Mouse (Mus musculus): ENCODE results near the gene Lrfn3. TPM values are rescaled to one million over a fixed set of nuclear protein-coding genes. Genes with fewer than 3 reads are reported as not detected.

Lrfn3 gene
- polyA plus RNA-seq, 1 experiment from 2014 or later: 7.4 TPM

DNA sequence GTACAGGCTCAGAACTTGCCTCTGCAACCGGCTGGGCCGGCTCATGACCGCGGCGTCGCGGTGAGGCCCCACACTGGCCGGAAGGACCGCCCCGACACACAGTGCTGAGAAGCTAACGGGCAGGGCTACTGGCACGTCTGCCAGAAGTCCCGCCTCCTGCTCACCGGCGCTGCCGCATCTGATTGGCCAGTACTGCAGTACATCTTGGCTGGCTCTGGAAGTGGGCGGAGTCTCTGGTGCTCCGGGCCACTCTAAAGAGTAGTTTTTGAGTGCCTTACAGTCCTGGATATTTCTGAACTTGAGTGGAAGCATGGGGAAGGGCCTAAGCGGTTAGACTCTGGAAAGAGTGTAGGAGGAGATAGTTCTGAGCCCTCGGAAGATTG, 40.3 kb downstream of the Lrfn3 start:
- Histone ChIP-seq H3K36me3 (replicated peaks; ENCODE audit: insufficient read depth, low read length) (no peaks in the 10 kb centered on the region), H3K27ac (ENCODE audit: low read depth) (peak overlapping the region; percentile 93), H3K4me1 (ENCODE audit: insufficient read depth) (peaks cover 21% of the 10 kb centered on the region), H3K27me3 (ENCODE audit: insufficient read depth, low read length) (no peaks in the 10 kb centered on the region), H3K9ac (replicated peaks) (peak overlapping the region; percentile 74), H3K9me3 (ENCODE audit: low read length) (peaks cover 2% of the 10 kb centered on the region; the same call in 1 of the 2 replicates), H3K4me2 (ENCODE audit: low read depth, low read length) (peak overlapping the region; percentile 89), H3K4me3 (ENCODE audit: low read depth, low read length) (peak overlapping the region; percentile 68)
- TF ChIP-seq EP300 (IDR thresholded peaks at IDR 0.05; ENCODE audit: low read depth) (no peak), CTCF (IDR thresholded peaks at IDR 0.05; ENCODE audit: low read depth) (no peak)
- ATAC-seq: peak; percentile 97
- DNase-seq: peak; percentile 96
- WGBS (ENCODE audit: insufficient replicate concordance): under 1% methylated on average over 18 of the region's 20 CpGs

DNA sequence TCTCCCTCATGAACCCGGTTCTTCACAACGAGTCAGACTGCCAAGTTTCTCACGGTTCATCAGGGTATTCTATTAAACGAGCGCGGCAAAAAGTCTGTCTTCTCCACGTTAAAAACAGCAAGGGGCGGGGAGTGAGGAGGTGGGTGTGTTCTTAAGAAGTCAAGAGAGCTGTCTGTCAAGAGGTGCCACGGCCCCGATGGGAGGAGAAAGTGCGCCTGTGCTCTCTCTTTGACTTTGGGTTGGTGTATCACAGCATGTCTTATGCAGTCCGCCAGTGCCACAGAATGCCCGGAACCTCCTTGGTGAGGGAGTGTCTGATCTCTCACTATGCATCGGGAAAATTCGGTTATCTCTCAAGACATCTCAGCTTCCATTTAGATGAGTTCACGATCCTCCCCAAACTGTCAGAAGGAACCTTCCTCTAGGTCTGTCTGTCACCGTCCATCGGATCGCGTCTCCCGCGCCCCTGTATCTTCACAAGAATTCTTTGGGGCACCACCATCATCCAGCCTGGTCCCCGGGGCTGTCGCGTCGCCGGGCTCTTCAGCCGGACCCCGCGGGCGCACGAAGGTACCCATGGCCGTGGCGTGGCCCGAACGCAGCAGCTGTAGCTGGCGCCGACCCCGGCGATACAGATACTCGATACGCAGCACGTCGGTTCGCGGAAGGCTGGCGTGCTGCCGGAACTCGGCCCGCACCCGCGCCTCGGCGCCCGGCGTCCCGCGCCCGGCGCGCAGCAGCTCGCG, 40.9 kb downstream of the Lrfn3 start, which contains the start of gene E130208F15Rik:
Gene E130208F15Rik (plus strand): TSS at position 202 of the 746 bp plus-strand sequence.
- Histone ChIP-seq H3K27ac (ENCODE audit: low read depth) (peak within 1 kb of the TSS; percentile 93), H3K9ac (replicated peaks) (peak within 1 kb of the TSS; percentile 74), H3K36me3 (replicated peaks; ENCODE audit: insufficient read depth, low read length) (no peaks in the 10 kb centered on the region), H3K4me1 (ENCODE audit: insufficient read depth) (peaks cover 21% of the 10 kb centered on the region), H3K9me3 (ENCODE audit: low read length) (peaks cover 2% of the 10 kb centered on the region; the same call in 1 of the 2 replicates), H3K4me2 (ENCODE audit: low read depth, low read length) (peak within 1 kb of the TSS; percentile 89), H3K27me3 (ENCODE audit: insufficient read depth, low read length) (no peaks in the 10 kb centered on the region), H3K4me3 (ENCODE audit: low read depth, low read length) (peak within 1 kb of the TSS; percentile 68)
- DNase-seq (peak; percentile 70), ATAC-seq (peak; percentile 48)
- under 1% methylated on average over 63 of the region's 63 CpGs for WGBS (ENCODE audit: insufficient replicate concordance)
- TF ChIP-seq EP300 (IDR thresholded peaks at IDR 0.05; ENCODE audit: low read depth): no peak
- no peak for TF ChIP-seq CTCF (IDR thresholded peaks at IDR 0.05; ENCODE audit: low read depth)

GRCm38 (mm10) chr7:30320946-30321345, 41.6 kb downstream of the Lrfn3 start:
- Histone ChIP-seq H3K36me3 (replicated peaks; ENCODE audit: insufficient read depth, low read length) (no peaks in the 10 kb centered on the region), H3K9ac (replicated peaks) (peak overlapping the region; percentile 74), H3K4me1 (ENCODE audit: insufficient read depth) (peaks cover 21% of the 10 kb centered on the region), H3K27me3 (ENCODE audit: insufficient read depth, low read length) (no peaks in the 10 kb centered on the region), H3K4me2 (ENCODE audit: low read depth, low read length) (peak overlapping the region; percentile 89), H3K9me3 (ENCODE audit: low read length) (peaks cover 2% of the 10 kb centered on the region; the same call in 1 of the 2 replicates), H3K4me3 (ENCODE audit: low read depth, low read length) (peak overlapping the region; percentile 68), H3K27ac (ENCODE audit: low read depth) (peak overlapping the region; percentile 93)
- DNase-seq: no peak
- no peak for TF ChIP-seq CTCF (IDR thresholded peaks at IDR 0.05; ENCODE audit: low read depth)
- no peak for TF ChIP-seq EP300 (IDR thresholded peaks at IDR 0.05; ENCODE audit: low read depth)
- WGBS (ENCODE audit: insufficient replicate concordance): 66% methylated on average over 2 of the region's 2 CpGs
- no peak for ATAC-seq

GRCm38 (mm10) chr7:30318142-30318541, 44.4 kb downstream of the Lrfn3 start:
- Histone ChIP-seq H3K27me3 (ENCODE audit: insufficient read depth, low read length) (no peaks in the 10 kb centered on the region), H3K9ac (replicated peaks) (no peak overlapping the region), H3K4me2 (ENCODE audit: low read depth, low read length) (no peak overlapping the region), H3K9me3 (ENCODE audit: low read length) (no peaks in the 10 kb centered on the region), H3K4me3 (ENCODE audit: low read depth, low read length) (no peak overlapping the region), H3K36me3 (replicated peaks; ENCODE audit: insufficient read depth, low read length) (no peaks in the 10 kb centered on the region), H3K4me1 (ENCODE audit: insufficient read depth) (peaks cover 22% of the 10 kb centered on the region), H3K27ac (ENCODE audit: low read depth) (no peak overlapping the region)
- TF ChIP-seq CTCF (IDR thresholded peaks at IDR 0.05; ENCODE audit: low read depth): no peak
- TF ChIP-seq EP300 (IDR thresholded peaks at IDR 0.05; ENCODE audit: low read depth): no peak
- WGBS (ENCODE audit: insufficient replicate concordance): 88% methylated on average over 3 of the region's 3 CpGs
- DNase-seq: no peak
- no peak for ATAC-seq

- no peaks in the 10 kb centered on the region for H3K9me3 ChIP-seq (ENCODE audit: low read length)
- H3K27ac ChIP-seq (ENCODE audit: low read depth): no peak overlapping the region
- TF ChIP-seq EP300 (IDR thresholded peaks at IDR 0.05; ENCODE audit: low read depth) (no peak), CTCF (IDR thresholded peaks at IDR 0.05; ENCODE audit: low read depth) (no peak)
- H3K4me3 ChIP-seq (ENCODE audit: low read depth, low read length): no peak overlapping the region
- H3K4me1 ChIP-seq (ENCODE audit: insufficient read depth): peaks cover 6% of the 10 kb centered on the region
- no peaks in the 10 kb centered on the region for H3K36me3 ChIP-seq (replicated peaks; ENCODE audit: insufficient read depth, low read length)
- WGBS (ENCODE audit: insufficient replicate concordance): 54% methylated on average over 13 of the region's 13 CpGs
- no peak for DNase-seq
- no peak for ATAC-seq
- no peak overlapping the region for H3K9ac ChIP-seq (replicated peaks)
- H3K27me3 ChIP-seq (ENCODE audit: insufficient read depth, low read length): no peaks in the 10 kb centered on the region
- H3K4me2 ChIP-seq (ENCODE audit: low read depth, low read length): peak overlapping the region; percentile 62; the same call in 1 of the 2 replicates
Measured at GRCm38 (mm10) chr7:30315559-30316529, 46.7 kb downstream of the Lrfn3 start.

Measured in liver, postnatal 0 days (tissue).